Mouse (Mus musculus) ES-Bruce4 (cell line): ENCODE measurements around the gene Sdk2. TPM values are rescaled to one million over a fixed set of nuclear protein-coding genes. Genes with fewer than 3 reads are reported as not detected.

ENCODE experiments used
- H3K27ac ChIP-seq: 2 replicates; pipeline ENCODE4 v1.5.1; 2012; ENCODE audit warnings: low read length, inconsistent platforms; ENCODE audit not compliant: insufficient read depth
- H3K27me3 ChIP-seq: 2 replicates; pipeline ENCODE4 v1.6.1; 2012; ENCODE audit warnings: mild to moderate bottlenecking, low read length, inconsistent platforms; ENCODE audit not compliant: control insufficient read depth, poor library complexity, insufficient read depth, severe bottlenecking
- H3K36me3 ChIP-seq: 2 replicates; pipeline ENCODE4 v1.6.1; 2012; ENCODE audit warnings: inconsistent platforms, mild to moderate bottlenecking, low read length, moderate library complexity; ENCODE audit not compliant: control insufficient read depth, poor library complexity, insufficient read depth, severe bottlenecking
- H3K4me1 ChIP-seq: one replicate; pipeline ENCODE4 v1.8.1; 2011; ENCODE audit warnings: low read length; ENCODE audit not compliant: control insufficient read depth, insufficient read depth
- H3K4me3 ChIP-seq: 2 replicates; pipeline ENCODE4 v1.5.1; 2011; ENCODE audit warnings: low read depth, mild to moderate bottlenecking, low read length
- H3K9ac ChIP-seq: 2 replicates; pipeline ENCODE4 v1.6.1; 2012; ENCODE audit warnings: low read depth, mild to moderate bottlenecking, inconsistent platforms; ENCODE audit not compliant: poor library complexity, severe bottlenecking
- H3K9me3 ChIP-seq: replicated peaks from 2 replicates; pipeline ENCODE4 v1.6.1; 2012; ENCODE audit warnings: mild to moderate bottlenecking, low read length, inconsistent platforms; ENCODE audit not compliant: control insufficient read depth, poor library complexity, insufficient read depth, severe bottlenecking
- CTCF ChIP-seq: IDR thresholded peaks from one replicate; pipeline ENCODE4 v1.8.1; 2011; ENCODE audit warnings: low read depth, low read length
- EP300 ChIP-seq: IDR thresholded peaks from 2 replicates; pipeline ENCODE4 v1.6.1; 2011; ENCODE audit warnings: low read depth, low read length; ENCODE audit not compliant: insufficient read depth
- POLR2A ChIP-seq: IDR thresholded peaks from one replicate; pipeline ENCODE4 v1.8.1; 2011; ENCODE audit warnings: low read length; ENCODE audit not compliant: insufficient read depth
- polyA plus RNA-seq: library from polyadenylated mRNA; stranded (reverse); fragments of >200 nt; gene quantifications from 2 replicates; pipeline ENCODE4 v1.2.4, GENCODE M21; 2011; ENCODE audit warnings: low read depth; ENCODE audit not compliant: missing spikeins, insufficient read depth, insufficient read length

Gene Sdk2
- polyA plus RNA-seq, 1 experiment = 0.87 TPM

DNA sequence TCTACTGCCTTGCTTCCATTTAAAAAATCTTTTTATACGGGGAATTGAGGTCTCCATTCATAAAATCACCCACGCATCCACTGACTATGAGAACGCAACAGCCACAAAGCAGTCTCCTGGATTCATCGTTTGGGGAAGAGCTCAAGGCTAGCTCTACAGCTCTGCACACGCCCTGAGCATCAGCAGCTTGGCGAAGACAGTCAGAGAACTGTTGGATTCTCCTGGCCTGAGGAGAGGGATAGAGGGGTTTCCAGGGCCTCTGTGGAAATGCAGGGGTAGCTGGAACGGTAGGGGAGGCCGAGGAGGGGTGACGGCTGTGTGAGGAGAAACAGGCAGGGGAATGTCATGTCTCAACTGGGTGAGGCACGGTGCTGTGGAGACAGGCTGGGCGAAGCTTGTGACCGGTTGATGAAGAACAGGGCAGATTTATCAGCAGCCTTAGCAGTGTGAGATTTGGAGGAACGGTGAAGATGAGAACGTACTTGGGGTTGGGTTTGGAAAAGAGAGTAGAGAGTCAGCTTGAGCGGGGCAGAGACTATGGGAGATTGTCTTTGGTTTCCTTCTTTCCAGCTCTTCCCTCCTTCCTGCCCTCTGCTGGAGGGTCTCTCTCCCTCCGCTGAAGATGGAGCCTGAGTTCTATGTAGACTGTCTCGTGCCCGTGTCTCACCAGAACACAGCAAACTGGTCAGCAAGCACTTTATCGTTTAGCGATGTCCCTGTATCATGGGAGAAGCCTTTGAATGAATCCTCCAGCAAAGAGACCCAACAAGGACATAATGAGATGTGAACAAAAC lies 255.1 kb downstream of the Sdk2 start:
- peaks cover 2% of the 10 kb centered on the region for H3K4me1 ChIP-seq

DNA sequence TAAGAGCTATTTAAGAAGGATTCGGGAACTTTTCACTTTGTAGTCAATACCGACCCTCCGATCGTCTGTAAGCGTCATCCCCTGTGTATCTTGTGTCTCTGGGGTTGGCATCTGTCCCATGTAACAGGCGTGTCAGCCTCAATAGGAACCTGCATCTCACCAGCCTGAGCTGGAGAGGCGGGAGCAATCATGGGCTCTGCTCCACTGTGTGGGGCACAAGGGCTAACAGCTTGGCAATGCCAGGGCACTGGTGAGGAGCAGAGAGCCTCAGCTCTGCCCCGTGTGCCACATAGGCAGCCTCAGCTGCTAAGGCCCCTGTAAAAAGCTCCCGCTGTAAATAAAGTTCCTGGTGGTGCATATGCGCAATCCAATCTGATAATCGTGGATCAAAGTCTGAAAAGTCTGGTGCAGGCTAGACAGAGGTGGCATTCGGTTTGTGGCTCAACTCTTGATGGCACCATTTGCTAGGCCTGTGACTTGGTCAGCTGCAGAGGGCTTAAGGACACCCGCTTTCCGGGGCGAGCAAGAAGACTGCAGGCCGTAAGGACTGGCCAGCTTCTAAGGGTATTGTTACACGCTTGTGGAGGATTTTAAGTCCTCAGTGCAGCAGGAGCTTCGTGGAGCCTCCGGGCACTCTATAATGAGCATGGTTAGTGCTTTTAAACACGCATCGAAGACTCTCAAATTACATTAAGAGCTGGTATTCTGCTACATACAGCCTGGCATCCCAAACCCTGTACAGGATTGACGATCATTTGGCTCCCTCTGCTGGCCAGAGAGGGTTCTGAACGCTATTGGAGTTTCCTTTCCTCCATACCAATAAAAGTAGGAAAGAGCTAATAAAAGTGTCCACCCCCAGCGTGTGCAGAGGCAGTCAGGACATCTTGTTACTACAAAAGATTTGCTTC lies 256.0 kb downstream of the Sdk2 start:
- Histone ChIP-seq H3K36me3 (no peaks in the 10 kb centered on the region), H3K27ac (no peak overlapping the region), H3K27me3 (no peaks in the 10 kb centered on the region), H3K4me3 (no peak overlapping the region), H3K9ac (no peak overlapping the region), H3K9me3 (no peaks in the 10 kb centered on the region), H3K4me1 (peaks cover 2% of the 10 kb centered on the region)
- no peak for TF ChIP-seq POLR2A
- peak; percentile 62 for TF ChIP-seq CTCF
- no peak for TF ChIP-seq EP300

More for the DNA sequence above, 255.1 kb downstream of the Sdk2 start:
- Histone ChIP-seq H3K9ac (no peak overlapping the region), H3K4me3 (no peak overlapping the region), H3K36me3 (no peaks in the 10 kb centered on the region), H3K27me3 (no peaks in the 10 kb centered on the region), H3K27ac (no peak overlapping the region), H3K9me3 (no peaks in the 10 kb centered on the region)
- TF ChIP-seq EP300 (no peak), CTCF (peak; percentile 44)

DNA sequence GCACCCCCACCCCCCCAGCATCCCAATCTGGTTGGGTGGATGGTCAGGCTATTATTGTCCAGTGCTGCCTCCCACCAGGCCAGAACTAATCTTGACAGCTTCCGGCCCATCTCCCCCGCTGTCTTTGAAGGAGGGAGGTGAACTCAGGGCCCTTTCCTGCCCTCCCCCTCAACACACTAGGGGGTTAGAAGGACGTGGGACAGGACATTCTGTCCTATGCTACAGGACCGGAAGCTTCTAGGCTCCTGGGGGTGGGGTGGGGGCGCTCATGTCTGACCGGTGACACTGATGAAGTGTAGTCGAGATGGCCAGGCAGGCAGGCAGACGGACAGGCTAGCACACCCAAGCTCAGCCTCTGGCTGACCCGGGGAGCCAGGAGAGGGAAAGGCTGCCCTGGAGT lies 259.8 kb downstream of the Sdk2 start:
- Histone ChIP-seq H3K9ac (no peak overlapping the region), H3K9me3 (no peaks in the 10 kb centered on the region), H3K27me3 (no peaks in the 10 kb centered on the region), H3K36me3 (no peaks in the 10 kb centered on the region), H3K4me3 (no peak overlapping the region), H3K27ac (no peak overlapping the region), H3K4me1 (peaks cover 9% of the 10 kb centered on the region)
- TF ChIP-seq POLR2A = no peak

DNA sequence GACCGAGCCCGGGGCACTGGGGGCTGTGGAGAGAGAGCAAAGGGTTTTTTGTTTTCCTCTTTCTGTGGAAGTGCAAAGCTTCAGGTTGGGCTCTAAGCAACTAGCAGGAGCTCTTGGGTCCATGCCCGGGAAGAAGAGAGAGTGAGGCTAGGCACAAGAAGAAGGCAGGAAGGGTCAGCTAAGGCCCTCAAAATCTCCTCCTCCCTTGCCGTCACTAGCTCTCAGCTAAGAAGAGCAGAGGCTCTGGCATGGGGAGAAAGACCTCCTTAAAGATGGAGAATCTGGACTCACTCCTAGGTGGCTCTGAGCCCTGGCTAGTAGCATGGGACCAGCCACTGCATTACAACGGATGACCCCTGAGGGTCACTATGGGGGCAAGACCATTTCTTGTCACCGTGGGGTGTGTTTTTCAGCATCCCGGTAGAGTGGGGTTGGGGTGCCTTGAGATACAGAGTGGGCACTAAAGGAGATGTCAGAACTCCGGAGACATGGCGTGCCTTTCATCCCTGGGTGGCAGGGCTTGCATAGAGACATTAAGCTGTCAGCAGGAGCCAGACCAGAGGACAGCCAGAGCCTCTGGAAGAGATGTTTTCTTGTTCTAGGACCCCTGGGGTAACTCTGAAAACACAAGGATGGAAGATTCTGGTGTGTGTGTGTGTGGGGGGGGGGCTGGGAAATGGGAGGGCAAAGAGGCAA lies 260.3 kb downstream of the Sdk2 start:
- H3K27ac ChIP-seq = no peak overlapping the region
- no peak overlapping the region for H3K9ac ChIP-seq
- peaks cover 9% of the 10 kb centered on the region for H3K4me1 ChIP-seq
- no peak for TF ChIP-seq CTCF
- TF ChIP-seq EP300 = no peak
- TF ChIP-seq POLR2A = no peak
- H3K9me3 ChIP-seq = no peaks in the 10 kb centered on the region
- no peak overlapping the region for H3K4me3 ChIP-seq
- H3K36me3 ChIP-seq = no peaks in the 10 kb centered on the region
- H3K27me3 ChIP-seq = no peaks in the 10 kb centered on the region

DNA sequence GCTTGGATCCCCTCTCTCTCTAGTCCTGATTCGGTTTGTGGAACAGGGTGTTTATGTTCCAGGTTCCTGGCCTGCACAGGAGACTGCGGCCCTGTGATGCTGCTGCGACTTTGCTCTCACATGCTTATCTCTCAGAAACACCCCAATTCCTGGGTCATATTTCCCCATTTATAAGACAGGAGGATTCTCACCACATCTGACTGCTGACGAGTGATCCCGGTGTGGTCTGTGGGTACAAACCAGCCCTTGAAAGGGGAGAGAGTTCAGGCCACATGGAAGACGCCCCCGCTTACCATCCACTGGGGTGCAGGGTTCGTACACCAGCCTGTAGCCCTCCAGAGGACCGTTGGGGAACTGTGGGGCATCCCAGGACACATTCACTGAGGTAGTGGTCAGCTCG lies 260.9 kb downstream of the Sdk2 start:
- H3K4me3 ChIP-seq = no peak overlapping the region
- peaks cover 9% of the 10 kb centered on the region for H3K4me1 ChIP-seq
- H3K36me3 ChIP-seq = no peaks in the 10 kb centered on the region
- no peaks in the 10 kb centered on the region for H3K27me3 ChIP-seq
- H3K9ac ChIP-seq = no peak overlapping the region
- no peaks in the 10 kb centered on the region for H3K9me3 ChIP-seq
- no peak overlapping the region for H3K27ac ChIP-seq
- TF ChIP-seq CTCF = no peak
- no peak for TF ChIP-seq POLR2A
- TF ChIP-seq EP300 = no peak
